In genomic region chr4:98545376-98545775, GRCm38 (mm10) we compare ENCODE assay signal across 8 mouse cellular contexts.
DNase-seq lines count a peak whose midpoint lies in the region; ATAC-seq and TF ChIP-seq lines count a peak whose summit lies in the region.

No protein-coding gene starts in this region.

- no peak overlapping the region for H3K4me2 ChIP-seq in heart, embryonic 11.5 days
- H3K4me2 ChIP-seq in hindbrain, postnatal 0 days (ENCODE audit: low read depth, low read length), result no peak overlapping the region
- no peak overlapping the region for H3K4me2 ChIP-seq in midbrain, embryonic 16.5 days (ENCODE audit: low read length)

- no peak for ATAC-seq in heart, embryonic 11.5 days (replicated peaks; ENCODE audit: insufficient number of reproducible peaks, low FRiP score, low TSS enrichment)
- peak; percentile 76; the same call in 1 of the 2 replicates for ATAC-seq in hindbrain, postnatal 0 days
- peak; percentile 76; the same call in 1 of the 2 replicates for ATAC-seq in midbrain, embryonic 16.5 days

- no peak overlapping the region for H3K27ac ChIP-seq in heart, embryonic 11.5 days (ENCODE audit: low read depth, low read length)
- H3K27ac ChIP-seq in hindbrain, postnatal 0 days, result no peak overlapping the region
- H3K27ac ChIP-seq in midbrain, embryonic 16.5 days (ENCODE audit: low read length), result no peak overlapping the region

- H3K9ac ChIP-seq in heart, embryonic 11.5 days (ENCODE audit: low read depth, low read length), result no peak overlapping the region
- H3K9ac ChIP-seq in hindbrain, postnatal 0 days (replicated peaks; ENCODE audit: low read length), result no peak overlapping the region
- H3K9ac ChIP-seq in midbrain, embryonic 16.5 days (ENCODE audit: low read depth, low read length), result no peak overlapping the region

- no peaks in the 10 kb centered on the region for H3K36me3 ChIP-seq in heart, embryonic 11.5 days (ENCODE audit: control insufficient read depth, insufficient read depth, low read length)
- H3K36me3 ChIP-seq in hindbrain, postnatal 0 days (ENCODE audit: insufficient read depth, low read length), result no peaks in the 10 kb centered on the region
- no peaks in the 10 kb centered on the region for H3K36me3 ChIP-seq in midbrain, embryonic 16.5 days (ENCODE audit: control insufficient read depth, insufficient read depth, low read length)

- 48% methylated on average over 1 of the region's 1 CpGs for WGBS in heart, embryonic 11.5 days (ENCODE audit: insufficient replicate concordance)
- 29% methylated on average over 1 of the region's 1 CpGs for WGBS in hindbrain, postnatal 0 days
- WGBS in midbrain, embryonic 16.5 days, result 23% methylated on average over 1 of the region's 1 CpGs

- TF ChIP-seq CTCF in hindbrain, postnatal 0 days (IDR thresholded peaks at IDR 0.05; ENCODE audit: low read depth), result peak; percentile 80

- no peak overlapping the region for H3K4me3 ChIP-seq in heart, embryonic 11.5 days (ENCODE audit: low read depth, low read length)
- H3K4me3 ChIP-seq in hindbrain, postnatal 0 days (ENCODE audit: low read length), result no peak overlapping the region
- H3K4me3 ChIP-seq in midbrain, embryonic 16.5 days (ENCODE audit: low read depth, low read length), result no peak overlapping the region

- DNase-seq in heart, adult 11 months, result peak; percentile 70
- DNase-seq in 416B (ENCODE audit: low read depth), result peak; percentile 29
- peak; percentile 59 to 79 for DNase-seq in cerebellum, adult 18-20 months
- peak; percentile 64 for DNase-seq in hindbrain, postnatal 0 days (ENCODE audit: low spot score)
- DNase-seq in spleen, adult 18-20 months, result no peak
- no peak for DNase-seq in layer of hippocampus, adult 8-10 months (ENCODE audit: low spot score in 2 of 2)

- H3K9me3 ChIP-seq in heart, embryonic 11.5 days (replicated peaks; ENCODE audit: control insufficient read depth, low read length), result no peaks in the 10 kb centered on the region
- no peaks in the 10 kb centered on the region for H3K9me3 ChIP-seq in hindbrain, postnatal 0 days (ENCODE audit: low read length)
- H3K9me3 ChIP-seq in midbrain, embryonic 16.5 days (replicated peaks; ENCODE audit: control insufficient read depth, low read length, poor library complexity, severe bottlenecking), result no peaks in the 10 kb centered on the region

- no peaks in the 10 kb centered on the region for H3K27me3 ChIP-seq in heart, embryonic 11.5 days (ENCODE audit: control insufficient read depth, insufficient read depth, low read length)
- H3K27me3 ChIP-seq in hindbrain, postnatal 0 days (ENCODE audit: insufficient read depth, low read length), result no peaks in the 10 kb centered on the region
- H3K27me3 ChIP-seq in midbrain, embryonic 16.5 days (ENCODE audit: control insufficient read depth, insufficient read depth, low read depth, low read length), result no peaks in the 10 kb centered on the region

- no peaks in the 10 kb centered on the region for H3K4me1 ChIP-seq in heart, embryonic 11.5 days (ENCODE audit: control insufficient read depth, insufficient read depth, low read length)
- H3K4me1 ChIP-seq in hindbrain, postnatal 0 days (ENCODE audit: insufficient read depth, low read length), result 0 out of 2 replicates have a peak, but pooled peaks cover 7% of the 10 kb centered on the region
- peaks cover 18% of the 10 kb centered on the region for H3K4me1 ChIP-seq in midbrain, embryonic 16.5 days (ENCODE audit: control insufficient read depth, insufficient read depth, low read length)

Comparison
In these comparisons a context has a peak if more than half of its experiments do, and no peak if none do; other contexts are left out.
1. DNase-seq: peak in heart, adult 11 months (single experiment), 416B (single experiment), cerebellum, adult 18-20 months (2 of 2) and hindbrain, postnatal 0 days (single experiment); none in spleen, adult 18-20 months (0 of 2) and layer of hippocampus, adult 8-10 months (0 of 2).